Mouse (Mus musculus) CH12.LX (cell line): ENCODE measurements around the gene Btbd9. TPM values are rescaled to one million over a fixed set of nuclear protein-coding genes. Genes with fewer than 3 reads are reported as not detected.

Experiments used
- DNase-seq: peaks from one replicate; pipeline ENCODE4 v3.0.0-alpha.2; 2013; ENCODE audit errors: extremely low read depth
- H3K27ac ChIP-seq: 2 replicates; pipeline ENCODE4 v1.5.1; 2012; ENCODE audit warnings: low read depth, mild to moderate bottlenecking, control low read depth, moderate library complexity; ENCODE audit not compliant: insufficient read depth
- H3K27me3 ChIP-seq: replicated peaks from 2 replicates; pipeline ENCODE3; 2012; ENCODE audit warnings: inconsistent platforms
- H3K36me3 ChIP-seq, 2 experiments: replicated peaks in 1 of 2; 2 replicates each; pipeline versions ENCODE3 to v1.6.1; 2012; ENCODE audit warnings: inconsistent platforms in 1 of 2, low read length in 1 of 2, mild to moderate bottlenecking in 1 of 2, mixed read lengths in 1 of 2, moderate library complexity in 1 of 2; ENCODE audit not compliant: control insufficient read depth in 1 of 2, insufficient read depth in 1 of 2
- H3K4me1 ChIP-seq, 2 experiments: 2 replicates each; pipeline ENCODE4 v1.6.1; 2012; ENCODE audit warnings: inconsistent platforms in 1 of 2, moderate library complexity in 1 of 2; ENCODE audit not compliant: insufficient read depth in 2 of 2, control insufficient read depth in 1 of 2
- H3K4me2 ChIP-seq: 2 replicates; pipeline ENCODE4 v1.6.1; 2012; ENCODE audit warnings: low read depth, mild to moderate bottlenecking, control low read depth; ENCODE audit not compliant: poor library complexity, insufficient read depth, severe bottlenecking
- H3K4me3 ChIP-seq, 3 experiments: fragments of 150-350 bp in 1 of 3; sonication (generic) in 1 of 3; replicated peaks in 1 of 3; 2 replicates each; pipeline versions ENCODE3 to v1.5.1; 2011 to 2012; ENCODE audit warnings: low read depth in 2 of 3, low read length in 2 of 3, mild to moderate bottlenecking in 2 of 3, moderate library complexity in 2 of 3, control low read depth in 1 of 3, improper control_type of control experiment in 1 of 3, inconsistent platforms in 1 of 3, mixed read lengths in 1 of 3; ENCODE audit not compliant: poor library complexity in 1 of 3
- H3K79me2 ChIP-seq: replicated peaks from 2 replicates; pipeline ENCODE4 v1.6.1; 2012; ENCODE audit warnings: mild to moderate bottlenecking, moderate library complexity; ENCODE audit not compliant: control insufficient read depth, poor library complexity, insufficient read depth, severe bottlenecking; ENCODE audit errors: extremely low read depth
- H3K9ac ChIP-seq: 2 replicates; pipeline ENCODE4 v1.6.1; 2012; ENCODE audit warnings: low read depth, mild to moderate bottlenecking, control low read depth, moderate library complexity; ENCODE audit not compliant: insufficient read depth
- H3K9me3 ChIP-seq: replicated peaks from 2 replicates; pipeline ENCODE3; 2012; ENCODE audit warnings: low read length, inconsistent platforms, mixed read lengths
- BHLHE40 ChIP-seq: IDR thresholded peaks from 2 replicates; pipeline ENCODE4 v1.6.1; 2011; ENCODE audit warnings: mild to moderate bottlenecking, low read depth, low read length, improper control_type of control experiment
- CHD1 ChIP-seq: IDR thresholded peaks from 2 replicates; pipeline ENCODE4 v1.6.1; 2012; ENCODE audit warnings: low read depth, low read length, improper control_type of control experiment, inconsistent platforms
- IRF4 ChIP-seq: IDR thresholded peaks from 2 replicates; pipeline ENCODE4 v1.6.1; 2014; ENCODE audit warnings: low read depth, mild to moderate bottlenecking, inconsistent platforms, low read length, improper control_type of control experiment
- JUN ChIP-seq: IDR thresholded peaks from 2 replicates; pipeline ENCODE4 v1.6.1; 2011; ENCODE audit warnings: low read depth, mild to moderate bottlenecking, low read length, improper control_type of control experiment, moderate library complexity; ENCODE audit not compliant: insufficient read depth
- JUND ChIP-seq: conservative IDR thresholded peaks from 2 replicates; pipeline ENCODE4 v1.6.1; 2011; ENCODE audit warnings: low read depth, low read length, improper control_type of control experiment
- MAFK ChIP-seq: IDR thresholded peaks from 2 replicates; pipeline ENCODE4 v1.6.1; 2011; ENCODE audit warnings: low read length, improper control_type of control experiment; ENCODE audit not compliant: insufficient replicate concordance
- MAX ChIP-seq: IDR thresholded peaks from 2 replicates; pipeline ENCODE4 v1.6.1; 2011; ENCODE audit warnings: low read length, improper control_type of control experiment
- MXI1 ChIP-seq: IDR thresholded peaks from 2 replicates; pipeline ENCODE4 v1.6.1; 2011; ENCODE audit warnings: mild to moderate bottlenecking, low read depth, low read length, improper control_type of control experiment
- MYC ChIP-seq: IDR thresholded peaks from 2 replicates; pipeline ENCODE4 v1.6.1; 2011; ENCODE audit warnings: low read depth, mild to moderate bottlenecking, improper control_type of control experiment, low read length
- NELFE ChIP-seq: IDR thresholded peaks from 2 replicates; pipeline ENCODE4 v1.6.1; 2011; ENCODE audit warnings: low read depth, low read length, improper control_type of control experiment
- RAD21 ChIP-seq: IDR thresholded peaks from 2 replicates; pipeline ENCODE4 v1.6.1; 2011; ENCODE audit warnings: low read depth, mild to moderate bottlenecking, low read length, improper control_type of control experiment, moderate library complexity
- SIN3A ChIP-seq: IDR thresholded peaks from 2 replicates; pipeline ENCODE4 v1.6.1; 2012; ENCODE audit warnings: low read length, improper control_type of control experiment, inconsistent platforms
- SMC3 ChIP-seq: IDR thresholded peaks from 2 replicates; pipeline ENCODE4 v1.6.1; 2011; ENCODE audit warnings: low read depth, low read length, improper control_type of control experiment
- TCF12 ChIP-seq: IDR thresholded peaks from 2 replicates; pipeline ENCODE4 v1.6.1; 2014; ENCODE audit warnings: low read depth, mild to moderate bottlenecking, inconsistent platforms, low read length, improper control_type of control experiment
- USF1 ChIP-seq: IDR thresholded peaks from 2 replicates; pipeline ENCODE4 v1.6.1; 2014; ENCODE audit warnings: low read depth, mild to moderate bottlenecking, inconsistent platforms, low read length, improper control_type of control experiment
- ZKSCAN1 ChIP-seq: IDR thresholded peaks from 2 replicates; pipeline ENCODE4 v1.6.1; 2012; ENCODE audit warnings: low read depth, inconsistent platforms, low read length, improper control_type of control experiment, borderline replicate concordance
- ZMIZ1 ChIP-seq: IDR thresholded peaks from 2 replicates; pipeline ENCODE4 v1.6.1; 2012; ENCODE audit warnings: low read depth, mild to moderate bottlenecking, inconsistent platforms, low read length, improper control_type of control experiment
- dilution Hi-C: fragments of 300-500 bp; cut with MboI; formaldehyde crosslinking; loops from 2 replicates; pipeline ENCODE4 v1.14.3; 2020; ENCODE audit warnings: low sequenced_read_pairs; ENCODE audit not compliant: extremely low pct_unique_long_range_greater_than_20kb, extremely low pct_ligation_motif_present
- in situ Hi-C: fragments of 300-500 bp; cut with MboI; formaldehyde crosslinking; loops from 3 replicates; pipeline ENCODE4 v1.14.3; 2019; ENCODE audit warnings: low sequenced_read_pairs, low pct_ligation_motif_present, low pct_unique_long_range_greater_than_20kb, mixed read lengths
- polyA plus RNA-seq: library from polyadenylated mRNA; unstranded; fragments of >175 nt; gene quantifications from 2 replicates; pipeline ENCODE4 v1.2.1, GENCODE M21; 2012; ENCODE audit warnings: low read depth; ENCODE audit not compliant: insufficient read length
- total RNA-seq, 2 experiments: library from RNA; depleted of rRNA; stranded (reverse); fragments of 300-350 nt in 1 of 2; fragments of >200 nt in 1 of 2; gene quantifications; 2 replicates each; pipeline ENCODE4 v1.2.3; 2012 to 2014

The Btbd9 gene
- total and polyA plus RNA-seq, 3 experiments = 19.3 to 25.4 (median 20.0) TPM

- H3K9ac ChIP-seq = no peak overlapping the region
- H3K79me2 ChIP-seq = no peaks in the 10 kb centered on the region
- H3K27ac ChIP-seq = no peak overlapping the region
- no peak overlapping the region for H3K4me3 ChIP-seq
- no peak overlapping the region for H3K4me2 ChIP-seq
- DNase-seq = no peak
- no peak for TF ChIP-seq BHLHE40
- no peak for TF ChIP-seq SIN3A
- no peak for TF ChIP-seq IRF4
- TF ChIP-seq USF1 = no peak
- no peak for TF ChIP-seq CHD1
- no peak for TF ChIP-seq MAX
- TF ChIP-seq TCF12 = no peak
- TF ChIP-seq RAD21 = no peak
- TF ChIP-seq NELFE = no peak
- TF ChIP-seq MAFK = no peak
- TF ChIP-seq SMC3 = no peak
- H3K36me3 ChIP-seq = peaks cover 0 to 5% of the 10 kb centered on the region in 2 experiments
- H3K9me3 ChIP-seq = no peaks in the 10 kb centered on the region
- dilution Hi-C loops (no loop called here), in situ Hi-C loops (no loop called here)
- H3K4me1 ChIP-seq = no peaks in the 10 kb centered on the region
- no peaks in the 10 kb centered on the region for H3K27me3 ChIP-seq
Observed at GRCm38 (mm10) chr17:30320301-30320700, 256.0 kb downstream of the Btbd9 start.

DNA sequence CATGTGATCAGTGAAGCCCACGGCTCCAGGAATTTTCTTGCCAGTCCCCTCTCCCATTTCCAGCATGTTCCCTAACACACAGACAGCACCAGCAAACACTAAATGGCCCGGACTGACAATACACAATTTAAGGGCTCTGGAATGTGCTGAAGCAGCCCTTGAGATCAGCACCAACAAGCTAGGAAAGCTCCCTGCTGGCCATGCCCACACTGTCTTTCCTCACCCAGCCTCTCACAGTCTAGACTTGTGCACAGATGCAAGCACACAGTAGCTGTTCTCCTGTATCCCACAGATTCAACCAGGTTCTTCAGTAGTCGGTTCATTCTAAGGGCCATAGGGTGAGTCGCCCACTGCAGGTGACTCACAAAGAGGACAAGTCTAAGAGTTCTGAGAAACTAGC is 263.6 kb downstream of the Btbd9 start:
- H3K4me2 ChIP-seq = no peak overlapping the region
- H3K9ac ChIP-seq = no peak overlapping the region
- TF ChIP-seq RAD21 (no peak), JUND (no peak), ZKSCAN1 (no peak), JUN (no peak), MAX (no peak), MYC (no peak), ZMIZ1 (no peak), MXI1 (no peak), SMC3 (no peak)
- in situ Hi-C loops = no loop called here
- H3K27me3 ChIP-seq = no peaks in the 10 kb centered on the region
- DNase-seq = no peak
- H3K4me1 ChIP-seq = peaks cover 12 to 16% of the 10 kb centered on the region in 2 experiments
- peaks cover 0 to 3% of the 10 kb centered on the region in 2 experiments for H3K36me3 ChIP-seq
- no peak overlapping the region for H3K4me3 ChIP-seq
- H3K27ac ChIP-seq = no peak overlapping the region
- H3K79me2 ChIP-seq = no peaks in the 10 kb centered on the region
- dilution Hi-C loops = no loop called here
- no peaks in the 10 kb centered on the region for H3K9me3 ChIP-seq
